Mouse (Mus musculus): ENCODE results near the gene Katnbl1. TPM values are rescaled to one million over a fixed set of nuclear protein-coding genes. Genes with fewer than 3 reads are reported as not detected.
A peak's percentile ranks its signal among the peaks of the same experiment; 100 is the strongest.

The Katnbl1 gene
- polyA plus RNA-seq, 1 experiment = 1.1 TPM

DNA sequence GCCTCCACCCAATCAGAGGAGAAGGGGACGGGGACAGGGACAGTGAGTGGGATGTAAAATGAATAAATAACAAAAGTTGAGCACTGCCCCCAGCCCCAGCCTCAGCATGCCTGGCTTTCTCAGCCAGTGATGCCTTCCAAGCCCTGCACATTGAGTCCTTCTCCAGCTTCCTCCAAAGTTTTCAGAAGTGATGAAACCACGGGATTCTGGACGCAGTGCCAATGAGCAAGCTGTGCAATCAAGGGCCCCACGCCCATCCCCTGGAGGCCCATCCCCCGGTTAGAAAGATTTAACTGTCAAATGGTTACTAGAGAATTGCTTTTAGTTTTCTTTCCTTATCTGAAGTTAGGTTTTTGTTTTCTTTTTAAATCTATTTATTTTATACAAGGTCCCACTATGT is 9.1 kb upstream of the Katnbl1 start:
- Histone ChIP-seq H3K4me1 (ENCODE audit: control insufficient read depth, insufficient read depth, low read length) (no peaks in the 10 kb centered on the region), H3K27me3 (ENCODE audit: control insufficient read depth, insufficient read depth, low read length) (no peaks in the 10 kb centered on the region), H3K4me3 (ENCODE audit: control insufficient read depth, low read depth, low read length) (no peak overlapping the region), H3K36me3 (ENCODE audit: control insufficient read depth, insufficient read depth, low read length) (no peaks in the 10 kb centered on the region), H3K27ac (ENCODE audit: control insufficient read depth, insufficient read depth, low read depth, low read length) (0 out of 2 replicates have a peak overlapping the region, but pooled peaks have one; percentile 4)
- TF ChIP-seq CTCF (IDR thresholded peaks at IDR 0.05; ENCODE audit: control insufficient read depth, insufficient read depth, insufficient replicate concordance, low read depth, low read length) = no peak
- TF ChIP-seq POLR2A (IDR thresholded peaks at IDR 0.05; ENCODE audit: control insufficient read depth, low read depth, low read length) = no peak

DNA sequence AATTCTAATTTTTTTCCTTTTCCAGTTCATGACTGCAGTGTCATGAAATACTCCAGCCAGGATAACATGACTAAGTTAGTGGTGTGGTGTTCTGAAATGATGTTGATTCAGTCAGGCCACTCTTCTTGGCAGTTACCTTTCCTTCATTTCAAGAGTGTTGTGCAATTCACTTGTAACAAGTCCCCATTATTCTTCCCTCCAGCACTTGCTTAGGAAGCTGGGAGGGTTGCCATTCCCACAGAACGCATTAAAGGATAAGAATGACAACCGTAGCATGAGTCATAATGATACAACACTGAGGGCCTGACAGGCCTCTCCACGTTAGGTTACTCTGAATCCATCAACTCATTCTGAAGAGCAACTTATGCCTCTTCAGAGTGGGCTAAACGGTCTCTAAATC is 5.9 kb upstream of the Katnbl1 start:
- H3K4me1 ChIP-seq (ENCODE audit: control insufficient read depth, insufficient read depth, low read length) = no peaks in the 10 kb centered on the region
- TF ChIP-seq CTCF (IDR thresholded peaks at IDR 0.05; ENCODE audit: control insufficient read depth, insufficient read depth, insufficient replicate concordance, low read depth, low read length) (no peak), POLR2A (IDR thresholded peaks at IDR 0.05; ENCODE audit: control insufficient read depth, low read depth, low read length) (no peak)
- H3K36me3 ChIP-seq (ENCODE audit: control insufficient read depth, insufficient read depth, low read length) = no peaks in the 10 kb centered on the region

DNA sequence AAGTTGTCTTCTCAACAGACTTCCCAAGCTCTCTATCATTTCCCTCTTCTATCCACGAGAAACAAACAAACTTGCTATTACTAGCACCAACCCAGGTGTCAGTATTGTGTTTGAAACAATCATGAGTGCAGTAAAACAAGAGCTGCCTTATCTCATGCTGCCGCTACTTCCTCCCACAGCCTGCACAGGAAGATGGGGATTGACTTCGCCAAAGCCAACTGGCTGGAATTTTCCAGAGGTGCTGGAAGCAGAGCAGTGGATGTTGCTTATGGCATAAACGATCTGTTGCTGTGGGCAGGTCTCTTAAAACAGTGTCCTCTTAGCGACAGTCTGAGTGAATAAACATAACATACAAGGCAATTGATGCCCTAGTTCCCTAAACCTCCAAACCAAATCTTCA is 4.4 kb upstream of the Katnbl1 start:
- TF ChIP-seq POLR2A (IDR thresholded peaks at IDR 0.05; ENCODE audit: control insufficient read depth, low read depth, low read length) (no peak), CTCF (IDR thresholded peaks at IDR 0.05; ENCODE audit: control insufficient read depth, insufficient read depth, insufficient replicate concordance, low read depth, low read length) (no peak)
- H3K4me1 ChIP-seq (ENCODE audit: control insufficient read depth, insufficient read depth, low read length) = no peaks in the 10 kb centered on the region
- no peak overlapping the region for H3K4me3 ChIP-seq (ENCODE audit: control insufficient read depth, low read depth, low read length)
- no peaks in the 10 kb centered on the region for H3K27me3 ChIP-seq (ENCODE audit: control insufficient read depth, insufficient read depth, low read length)
- no peak overlapping the region for H3K27ac ChIP-seq (ENCODE audit: control insufficient read depth, insufficient read depth, low read depth, low read length)
- no peaks in the 10 kb centered on the region for H3K36me3 ChIP-seq (ENCODE audit: control insufficient read depth, insufficient read depth, low read length)

More for the DNA sequence above, 5.9 kb upstream of the Katnbl1 start:
- H3K27me3 ChIP-seq (ENCODE audit: control insufficient read depth, insufficient read depth, low read length) = no peaks in the 10 kb centered on the region
- H3K27ac ChIP-seq (ENCODE audit: control insufficient read depth, insufficient read depth, low read depth, low read length) = no peak overlapping the region
- H3K4me3 ChIP-seq (ENCODE audit: control insufficient read depth, low read depth, low read length) = no peak overlapping the region

DNA sequence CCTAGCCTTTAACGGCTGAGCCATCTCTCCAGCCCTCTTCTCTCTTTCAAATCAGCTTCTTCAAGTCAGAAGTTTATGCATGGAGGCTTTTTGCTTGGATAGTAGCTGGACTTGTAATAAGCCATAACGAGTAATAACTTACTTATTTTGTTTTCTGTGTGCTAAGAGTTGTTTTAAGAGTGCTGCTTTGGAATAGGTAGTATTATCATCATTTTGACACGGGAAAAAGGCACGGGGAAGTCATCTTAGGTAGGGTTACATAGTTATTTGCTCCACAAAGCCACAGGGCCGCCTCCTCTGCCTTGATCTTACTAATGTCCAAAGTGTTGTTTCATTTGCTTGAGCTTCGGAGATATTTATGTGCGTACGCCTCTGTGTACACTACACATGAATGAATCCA is 1.1 kb downstream of the Katnbl1 start:
- no peaks in the 10 kb centered on the region for H3K27me3 ChIP-seq (ENCODE audit: control insufficient read depth, insufficient read depth, low read length)
- H3K4me3 ChIP-seq (ENCODE audit: control insufficient read depth, low read depth, low read length) = no peak overlapping the region
- no peaks in the 10 kb centered on the region for H3K36me3 ChIP-seq (ENCODE audit: control insufficient read depth, insufficient read depth, low read length)
- no peak overlapping the region for H3K27ac ChIP-seq (ENCODE audit: control insufficient read depth, insufficient read depth, low read depth, low read length)
- H3K4me1 ChIP-seq (ENCODE audit: control insufficient read depth, insufficient read depth, low read length) = no peaks in the 10 kb centered on the region; the same call in 1 of the 2 replicates
- TF ChIP-seq POLR2A (IDR thresholded peaks at IDR 0.05; ENCODE audit: control insufficient read depth, low read depth, low read length) (no peak), CTCF (IDR thresholded peaks at IDR 0.05; ENCODE audit: control insufficient read depth, insufficient read depth, insufficient replicate concordance, low read depth, low read length) (no peak)

DNA sequence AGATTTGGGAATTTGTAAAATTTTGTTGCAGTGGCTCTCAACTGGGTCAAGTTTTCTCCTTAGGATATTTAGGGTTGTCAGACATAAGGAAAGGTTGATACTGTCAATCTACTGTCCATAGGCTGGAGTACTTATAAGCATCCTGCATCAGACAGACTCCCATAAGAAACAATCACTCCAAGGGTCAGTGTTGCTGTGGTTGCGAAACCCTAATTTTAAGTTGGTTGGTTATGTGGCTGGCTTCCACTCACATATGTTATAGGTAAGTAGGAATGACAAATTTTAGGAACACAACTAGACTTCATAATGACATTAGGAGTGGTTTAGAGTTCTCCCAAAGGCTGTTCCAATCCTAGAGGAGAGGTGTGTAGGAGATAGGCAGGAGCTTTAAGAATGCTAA is 2.2 kb downstream of the Katnbl1 start:
- no peaks in the 10 kb centered on the region for H3K27me3 ChIP-seq (ENCODE audit: control insufficient read depth, insufficient read depth, low read length)
- no peak overlapping the region for H3K4me3 ChIP-seq (ENCODE audit: control insufficient read depth, low read depth, low read length)
- no peaks in the 10 kb centered on the region; the same call in 1 of the 2 replicates for H3K4me1 ChIP-seq (ENCODE audit: control insufficient read depth, insufficient read depth, low read length)
- H3K36me3 ChIP-seq (ENCODE audit: control insufficient read depth, insufficient read depth, low read length) = no peaks in the 10 kb centered on the region
- no peak overlapping the region for H3K27ac ChIP-seq (ENCODE audit: control insufficient read depth, insufficient read depth, low read depth, low read length)
- TF ChIP-seq CTCF (IDR thresholded peaks at IDR 0.05; ENCODE audit: control insufficient read depth, insufficient read depth, insufficient replicate concordance, low read depth, low read length) = no peak
- no peak for TF ChIP-seq POLR2A (IDR thresholded peaks at IDR 0.05; ENCODE audit: control insufficient read depth, low read depth, low read length)

DNA sequence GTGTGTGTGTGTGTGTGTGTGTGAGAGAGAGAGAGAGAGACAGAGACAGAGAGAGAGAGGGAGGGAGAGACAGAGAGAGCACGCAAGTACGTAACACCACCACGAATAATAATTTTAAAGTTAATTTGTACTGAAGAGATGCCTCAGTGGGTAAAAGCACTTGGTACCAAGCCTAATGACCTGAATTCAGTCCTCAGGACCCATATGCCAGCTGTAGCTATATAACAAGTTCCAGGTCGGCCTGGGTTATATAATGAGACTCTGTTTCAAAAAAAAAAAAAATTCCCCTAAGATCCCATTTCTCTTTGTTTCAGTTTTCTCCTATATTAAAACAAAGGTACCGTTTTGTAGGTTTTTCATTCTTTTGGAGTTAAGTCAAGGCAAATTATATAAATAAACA is 11.8 kb downstream of the Katnbl1 start:
- H3K27me3 ChIP-seq (ENCODE audit: control insufficient read depth, insufficient read depth, low read length) = no peaks in the 10 kb centered on the region
- no peak overlapping the region for H3K27ac ChIP-seq (ENCODE audit: control insufficient read depth, insufficient read depth, low read depth, low read length)
- H3K4me1 ChIP-seq (ENCODE audit: control insufficient read depth, insufficient read depth, low read length) = no peaks in the 10 kb centered on the region
- no peaks in the 10 kb centered on the region for H3K36me3 ChIP-seq (ENCODE audit: control insufficient read depth, insufficient read depth, low read length)
- no peak overlapping the region for H3K4me3 ChIP-seq (ENCODE audit: control insufficient read depth, low read depth, low read length)
- TF ChIP-seq POLR2A (IDR thresholded peaks at IDR 0.05; ENCODE audit: control insufficient read depth, low read depth, low read length) (no peak), CTCF (IDR thresholded peaks at IDR 0.05; ENCODE audit: control insufficient read depth, insufficient read depth, insufficient replicate concordance, low read depth, low read length) (no peak)

DNA sequence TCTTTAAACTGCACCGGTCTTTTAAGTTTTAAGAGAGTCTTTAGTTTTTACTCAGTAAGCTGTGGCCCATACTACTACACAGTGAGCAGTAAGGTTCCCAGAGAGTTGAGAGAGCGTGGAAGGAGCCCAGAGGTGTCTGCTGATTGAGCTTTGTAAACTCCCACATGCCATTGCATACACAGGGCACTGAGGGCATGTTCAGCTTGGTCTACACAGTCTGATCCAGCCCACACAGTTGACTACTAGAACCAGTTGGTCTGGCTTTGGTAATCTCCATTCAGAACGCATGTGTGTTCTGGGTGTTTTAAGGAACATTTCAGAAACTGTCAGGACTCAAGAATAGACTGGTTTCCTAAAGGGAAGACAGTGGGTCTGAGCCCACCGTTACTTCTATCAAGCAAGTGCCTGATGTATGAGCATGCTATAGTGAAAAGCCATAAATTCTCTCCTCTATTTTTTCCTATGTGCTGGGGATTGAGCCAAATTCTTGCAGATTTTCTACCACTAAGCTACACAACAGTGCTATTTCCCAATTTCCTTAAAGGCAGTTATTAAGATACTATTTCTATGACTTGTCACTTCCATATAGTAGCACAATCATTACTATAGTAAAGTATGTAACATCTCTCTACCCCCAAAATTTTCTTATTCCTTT is 12.5 kb downstream of the Katnbl1 start:
- H3K27me3 ChIP-seq (ENCODE audit: control insufficient read depth, insufficient read depth, low read length) = no peaks in the 10 kb centered on the region
- no peaks in the 10 kb centered on the region for H3K36me3 ChIP-seq (ENCODE audit: control insufficient read depth, insufficient read depth, low read length)
- H3K4me1 ChIP-seq (ENCODE audit: control insufficient read depth, insufficient read depth, low read length) = no peaks in the 10 kb centered on the region
- H3K27ac ChIP-seq (ENCODE audit: control insufficient read depth, insufficient read depth, low read depth, low read length) = no peak overlapping the region
- TF ChIP-seq POLR2A (IDR thresholded peaks at IDR 0.05; ENCODE audit: control insufficient read depth, low read depth, low read length) (no peak), CTCF (IDR thresholded peaks at IDR 0.05; ENCODE audit: control insufficient read depth, insufficient read depth, insufficient replicate concordance, low read depth, low read length) (no peak)
- no peak overlapping the region for H3K4me3 ChIP-seq (ENCODE audit: control insufficient read depth, low read depth, low read length)
